Mouse (Mus musculus) myocyte (in vitro differentiated cells): Measurements from ENCODE around the gene Susd5. TPM values are rescaled to one million over a fixed set of nuclear protein-coding genes. Genes with fewer than 3 reads are reported as not detected.

Source experiments
- H3K27me3 ChIP-seq: one replicate; pipeline ENCODE4 v1.6.1; 2011; ENCODE audit not compliant: control insufficient read depth, insufficient read depth, insufficient read length
- H3K36me3 ChIP-seq: one replicate; pipeline ENCODE4 v1.6.1; 2011; ENCODE audit not compliant: control insufficient read depth, insufficient read depth
- H3K4me2 ChIP-seq: one replicate; pipeline ENCODE4 v1.6.1; 2011; ENCODE audit warnings: low read depth, control low read depth
- H3K4me3 ChIP-seq: one replicate; pipeline ENCODE4 v1.5.1; 2011; ENCODE audit warnings: mild to moderate bottlenecking, control low read depth, moderate library complexity
- H3K79me2 ChIP-seq: one replicate; pipeline ENCODE4 v1.6.1; 2011; ENCODE audit not compliant: control insufficient read depth, insufficient read depth
- H3ac ChIP-seq: one replicate; pipeline ENCODE4 v1.6.1; 2011; ENCODE audit not compliant: control insufficient read depth, insufficient read length
- CEBPB ChIP-seq: IDR thresholded peaks from 2 replicates; pipeline ENCODE4 v1.6.1; 2011; ENCODE audit warnings: mild to moderate bottlenecking, moderate library complexity; ENCODE audit not compliant: poor library complexity, insufficient read depth, severe bottlenecking
- E2F4 ChIP-seq: IDR thresholded peaks from one replicate; pipeline ENCODE4 v1.6.1; 2011; ENCODE audit warnings: mild to moderate bottlenecking, control low read depth, moderate library complexity; ENCODE audit not compliant: insufficient read depth
- MAX ChIP-seq: IDR thresholded peaks from one replicate; pipeline ENCODE4 v1.6.1; 2011; ENCODE audit warnings: low read depth, mild to moderate bottlenecking, control low read depth
- MYOD1 ChIP-seq, 3 experiments: IDR thresholded peaks; one replicate each; pipeline ENCODE4 v1.6.1; 2011; ENCODE audit warnings: control low read depth in 2 of 3, low read depth in 2 of 3, mild to moderate bottlenecking in 2 of 3, moderate library complexity in 1 of 3; ENCODE audit not compliant: insufficient read length in 2 of 3, control insufficient read depth in 1 of 3
- MYOG ChIP-seq, 3 experiments: IDR thresholded peaks; one replicate each; pipeline ENCODE4 v1.6.1; 2011; ENCODE audit warnings: control low read depth in 2 of 3, low read depth in 2 of 3, mild to moderate bottlenecking in 2 of 3; ENCODE audit not compliant: insufficient read length in 2 of 3, control insufficient read depth in 1 of 3, insufficient read depth in 1 of 3
- POLR2A ChIP-seq: IDR thresholded peaks from one replicate; pipeline ENCODE4 v1.6.1; 2011; ENCODE audit warnings: low read depth, mild to moderate bottlenecking, control low read depth, moderate library complexity; ENCODE audit not compliant: insufficient read length
- POLR2AphosphoS2 ChIP-seq: IDR thresholded peaks from one replicate; pipeline ENCODE4 v1.6.1; 2011; ENCODE audit warnings: low read depth, control low read depth; ENCODE audit not compliant: insufficient read length
- REST ChIP-seq: IDR thresholded peaks from one replicate; pipeline ENCODE4 v1.6.1; 2011; ENCODE audit warnings: mild to moderate bottlenecking, control low read depth, moderate library complexity; ENCODE audit not compliant: insufficient read depth, insufficient read length
- SRF ChIP-seq: IDR thresholded peaks from one replicate; pipeline ENCODE4 v1.6.1; 2011; ENCODE audit warnings: low read depth; ENCODE audit not compliant: control insufficient read depth, insufficient read length
- TCF12 ChIP-seq: IDR thresholded peaks from one replicate; pipeline ENCODE4 v1.6.1; 2011; ENCODE audit warnings: mild to moderate bottlenecking, control low read depth; ENCODE audit not compliant: poor library complexity, insufficient read depth, severe bottlenecking
- TCF3 ChIP-seq: IDR thresholded peaks from one replicate; pipeline ENCODE4 v1.6.1; 2011; ENCODE audit warnings: low read depth, control low read depth; ENCODE audit not compliant: insufficient read length
- USF1 ChIP-seq: IDR thresholded peaks from one replicate; pipeline ENCODE4 v1.6.1; 2011; ENCODE audit warnings: low read depth, mild to moderate bottlenecking, control low read depth, moderate library complexity
- polyA plus RNA-seq: library from polyadenylated mRNA; unstranded; fragments of >200 nt; fragmentation: generic; extraction: Trizol; gene quantifications from one replicate; pipeline ENCODE4 v1.2.1, GENCODE M21; 2012; ENCODE audit warnings: missing spikeins

Susd5 gene
- polyA plus RNA-seq, 1 experiment: 2.5 TPM

DNA sequence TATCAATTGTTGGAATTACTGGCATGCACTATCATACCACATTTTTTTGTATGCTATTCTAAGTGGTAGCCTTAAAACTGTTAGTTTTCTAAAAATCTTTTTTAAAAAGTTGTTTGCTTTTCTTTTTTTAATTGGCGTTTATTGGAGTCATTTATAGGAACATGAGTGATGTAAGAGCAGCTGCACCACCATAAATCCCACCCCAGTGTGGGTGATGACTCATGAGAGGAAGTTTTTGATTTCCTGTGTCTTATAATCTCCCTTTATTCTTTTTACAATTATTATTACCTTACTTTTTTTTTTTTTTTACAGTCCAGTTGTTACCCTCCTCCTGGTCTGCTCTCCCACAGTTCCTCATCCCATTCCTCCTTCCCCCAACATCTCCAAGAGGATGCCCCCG, 37.9 kb downstream of the Susd5 start:
- H3K4me3 ChIP-seq: no peak overlapping the region
- no peak overlapping the region for H3K4me2 ChIP-seq
- H3K79me2 ChIP-seq: no peaks in the 10 kb centered on the region
- H3K36me3 ChIP-seq: no peaks in the 10 kb centered on the region
- no peaks in the 10 kb centered on the region for H3K27me3 ChIP-seq
- no peak overlapping the region for H3ac ChIP-seq
- TF ChIP-seq MAX (no peak), TCF3 (no peak), SRF (no peak), MYOD1 (IDR thresholded peaks at IDR 0.05; ENCODE audit: control insufficient read depth in 1 of 3, insufficient read length in 2 of 3, low read depth in 2 of 3) (peak in 2 of 3 experiments; percentile 36 to 48), POLR2AphosphoS2 (no peak), CEBPB (peak; percentile 60)

DNA sequence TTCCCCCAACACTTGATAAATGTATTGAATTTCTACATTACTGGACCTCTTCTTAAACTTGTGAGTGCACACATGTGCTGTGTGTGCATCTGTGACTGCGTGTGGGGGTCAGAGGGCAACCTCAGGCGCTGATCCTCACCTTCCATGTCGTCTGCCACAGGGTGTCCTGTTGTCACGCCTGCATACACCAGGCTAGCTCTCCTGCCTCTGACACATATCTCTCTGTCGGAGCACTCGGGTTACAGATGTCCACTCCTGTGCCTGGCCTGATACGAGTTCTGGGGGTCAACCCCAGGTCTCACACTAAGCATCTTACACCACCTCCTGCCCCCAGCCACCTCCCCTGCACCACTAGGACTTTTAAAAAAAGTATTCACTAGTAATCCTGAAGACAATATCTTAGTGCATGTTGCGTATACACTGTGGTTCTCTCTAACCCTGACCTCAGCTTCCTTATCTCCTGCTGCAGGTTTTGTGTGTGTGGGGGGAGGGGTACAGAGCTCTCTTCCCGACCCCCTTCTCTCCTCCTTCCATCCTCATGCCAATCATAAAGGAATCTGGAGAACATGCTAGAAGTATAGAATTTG, 41.9 kb downstream of the Susd5 start:
- no peaks in the 10 kb centered on the region for H3K79me2 ChIP-seq
- H3K4me3 ChIP-seq: no peak overlapping the region
- no peak overlapping the region for H3K4me2 ChIP-seq
- no peak overlapping the region for H3ac ChIP-seq
- H3K27me3 ChIP-seq: no peaks in the 10 kb centered on the region
- no peaks in the 10 kb centered on the region for H3K36me3 ChIP-seq
- TF ChIP-seq POLR2A (no peak), MAX (no peak), REST (no peak), USF1 (no peak), E2F4 (no peak), SRF (no peak), TCF3 (no peak), TCF12 (no peak), MYOG (IDR thresholded peaks at IDR 0.05; ENCODE audit: control insufficient read depth in 1 of 3, insufficient read depth in 1 of 3, insufficient read length in 2 of 3, low read depth in 2 of 3) (no peak), MYOD1 (IDR thresholded peaks at IDR 0.05; ENCODE audit: control insufficient read depth in 1 of 3, insufficient read length in 2 of 3, low read depth in 2 of 3) (no peak), CEBPB (no peak), POLR2AphosphoS2 (no peak)

GRCm38 (mm10) chr9:114110268-114110667, 53.3 kb downstream of the Susd5 start:
- no peak overlapping the region for H3K4me3 ChIP-seq
- H3ac ChIP-seq: no peak overlapping the region
- no peaks in the 10 kb centered on the region for H3K79me2 ChIP-seq
- H3K27me3 ChIP-seq: no peaks in the 10 kb centered on the region
- TF ChIP-seq MAX (no peak), CEBPB (no peak), SRF (no peak), TCF12 (no peak), REST (no peak), TCF3 (no peak), E2F4 (no peak), USF1 (no peak), MYOG (IDR thresholded peaks at IDR 0.05; ENCODE audit: control insufficient read depth in 1 of 3, insufficient read depth in 1 of 3, insufficient read length in 2 of 3, low read depth in 2 of 3) (peak in 1 of 3 experiments; percentile 19), POLR2A (no peak), POLR2AphosphoS2 (no peak), MYOD1 (IDR thresholded peaks at IDR 0.05; ENCODE audit: control insufficient read depth in 1 of 3, insufficient read length in 2 of 3, low read depth in 2 of 3) (peak in 2 of 3 experiments; percentile 8 to 29)
- peak overlapping the region; percentile 16 for H3K4me2 ChIP-seq
- H3K36me3 ChIP-seq: no peaks in the 10 kb centered on the region

GRCm38 (mm10) chr9:114111161-114111560, 54.2 kb downstream of the Susd5 start:
- Histone ChIP-seq H3ac (no peak overlapping the region), H3K4me2 (no peak overlapping the region), H3K4me3 (no peak overlapping the region), H3K27me3 (no peaks in the 10 kb centered on the region), H3K79me2 (no peaks in the 10 kb centered on the region), H3K36me3 (no peaks in the 10 kb centered on the region)
- TF ChIP-seq MAX: no peak
- no peak for TF ChIP-seq POLR2A
- TF ChIP-seq TCF3: peak; percentile 64
- no peak for TF ChIP-seq E2F4
- TF ChIP-seq SRF: no peak
- TF ChIP-seq CEBPB: no peak
- TF ChIP-seq MYOG (IDR thresholded peaks at IDR 0.05; ENCODE audit: control insufficient read depth in 1 of 3, insufficient read depth in 1 of 3, insufficient read length in 2 of 3, low read depth in 2 of 3): peak; percentile 78 to 96 (median 82)
- no peak for TF ChIP-seq POLR2AphosphoS2
- no peak for TF ChIP-seq USF1
- peak; percentile 26 to 95 (median 77) for TF ChIP-seq MYOD1 (IDR thresholded peaks at IDR 0.05; ENCODE audit: control insufficient read depth in 1 of 3, insufficient read length in 2 of 3, low read depth in 2 of 3)
- TF ChIP-seq REST: no peak
- TF ChIP-seq TCF12: peak; percentile 63

- no peak overlapping the region for H3K4me3 ChIP-seq
- peak overlapping the region; percentile 49 for H3K4me2 ChIP-seq
- H3K27me3 ChIP-seq: no peaks in the 10 kb centered on the region
- H3K36me3 ChIP-seq: no peaks in the 10 kb centered on the region
- TF ChIP-seq MYOG (IDR thresholded peaks at IDR 0.05; ENCODE audit: control insufficient read depth in 1 of 3, insufficient read depth in 1 of 3, insufficient read length in 2 of 3, low read depth in 2 of 3) (peak in 2 of 3 experiments; percentile 70 to 87), TCF12 (peak; percentile 84), TCF3 (peak; percentile 26), POLR2AphosphoS2 (no peak), CEBPB (no peak), E2F4 (no peak), MYOD1 (IDR thresholded peaks at IDR 0.05; ENCODE audit: control insufficient read depth in 1 of 3, insufficient read length in 2 of 3, low read depth in 2 of 3) (peak in 2 of 3 experiments; percentile 84 to 92), REST (no peak), MAX (no peak), SRF (no peak), POLR2A (no peak), USF1 (no peak)
- no peak overlapping the region for H3ac ChIP-seq
- H3K79me2 ChIP-seq: no peaks in the 10 kb centered on the region
Measured at GRCm38 (mm10) chr9:114112226-114112625, 55.3 kb downstream of the Susd5 start.
